Mouse (Mus musculus): ENCODE results near the gene Lmln. TPM values are rescaled to one million over a fixed set of nuclear protein-coding genes. Genes with fewer than 3 reads are reported as not detected.
"Not testable (repeated sequence)": the region's sequence is repeated elsewhere in the genome, so short reads cannot be mapped to it uniquely, and the experiment has no call there.

The Lmln gene
- polyA plus RNA-seq, 1 experiment: 1.7 TPM

DNA sequence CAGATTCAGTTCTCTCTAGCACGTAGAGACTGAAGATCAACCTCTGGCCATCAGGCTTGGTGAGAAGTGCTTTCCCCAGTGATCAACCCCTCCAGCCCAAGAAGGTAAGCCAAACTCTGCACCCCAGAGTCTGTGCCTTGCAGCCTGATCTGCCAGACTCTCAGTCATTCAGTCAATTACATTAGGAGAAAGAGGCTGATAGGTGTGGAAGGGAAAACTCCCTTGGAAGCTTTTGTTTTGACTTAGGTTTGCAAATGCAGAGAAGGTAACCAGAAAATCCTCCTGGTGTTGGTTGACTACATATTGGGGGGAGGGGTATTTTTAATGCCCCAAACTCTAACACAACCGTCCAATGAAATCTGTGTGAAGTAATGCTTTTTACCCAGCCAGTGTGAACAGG lies 81.1 kb downstream of the Lmln start:
- no peak overlapping the region for H3K4me3 ChIP-seq (ENCODE audit: low read depth, low read length)
- no peaks in the 10 kb centered on the region for H3K36me3 ChIP-seq (ENCODE audit: control insufficient read depth, insufficient read depth, low read length)
- TF ChIP-seq CTCF (IDR thresholded peaks at IDR 0.05; ENCODE audit: extremely low read depth, insufficient read length, insufficient replicate concordance, low read depth, low read length): no peak
- TF ChIP-seq POLR2A (IDR thresholded peaks at IDR 0.05; ENCODE audit: low read depth, low read length): no peak
- 55% methylated on average over 2 of the region's 2 CpGs for WGBS
- H3K27ac ChIP-seq (ENCODE audit: insufficient read depth, low read depth, low read length): no peak overlapping the region
- H3K27me3 ChIP-seq (ENCODE audit: control insufficient read depth, insufficient read depth, low read length): no peaks in the 10 kb centered on the region
- no peaks in the 10 kb centered on the region for H3K4me1 ChIP-seq (ENCODE audit: control insufficient read depth, insufficient read depth, insufficient read length, low read length)

GRCm38 (mm10) chr16:33146185-33146584 lies 83.9 kb downstream of the Lmln start:
- H3K4me1 ChIP-seq (ENCODE audit: control insufficient read depth, insufficient read depth, insufficient read length, low read length): no peaks in the 10 kb centered on the region

GRCm38 (mm10) chr16:33148135-33148534 lies 85.8 kb downstream of the Lmln start:
- H3K27ac ChIP-seq (ENCODE audit: insufficient read depth, low read depth, low read length): no peak overlapping the region
- H3K4me3 ChIP-seq (ENCODE audit: low read depth, low read length): no peak overlapping the region
- no peaks in the 10 kb centered on the region for H3K4me1 ChIP-seq (ENCODE audit: control insufficient read depth, insufficient read depth, insufficient read length, low read length)
- TF ChIP-seq CTCF (IDR thresholded peaks at IDR 0.05; ENCODE audit: extremely low read depth, insufficient read length, insufficient replicate concordance, low read depth, low read length) (no peak), POLR2A (IDR thresholded peaks at IDR 0.05; ENCODE audit: low read depth, low read length) (no peak)
- no peaks in the 10 kb centered on the region for H3K27me3 ChIP-seq (ENCODE audit: control insufficient read depth, insufficient read depth, low read length)
- no peaks in the 10 kb centered on the region for H3K36me3 ChIP-seq (ENCODE audit: control insufficient read depth, insufficient read depth, low read length)
- 79% methylated on average over 4 of the region's 4 CpGs for WGBS

More at GRCm38 (mm10) chr16:33146185-33146584, 83.9 kb downstream of the Lmln start:
- WGBS: 97% methylated on average over 3 of the region's 3 CpGs
- no peak overlapping the region for H3K27ac ChIP-seq (ENCODE audit: insufficient read depth, low read depth, low read length)
- TF ChIP-seq CTCF (IDR thresholded peaks at IDR 0.05; ENCODE audit: extremely low read depth, insufficient read length, insufficient replicate concordance, low read depth, low read length) (no peak), POLR2A (IDR thresholded peaks at IDR 0.05; ENCODE audit: low read depth, low read length) (no peak)
- H3K36me3 ChIP-seq (ENCODE audit: control insufficient read depth, insufficient read depth, low read length): no peaks in the 10 kb centered on the region
- no peaks in the 10 kb centered on the region for H3K27me3 ChIP-seq (ENCODE audit: control insufficient read depth, insufficient read depth, low read length)
- H3K4me3 ChIP-seq (ENCODE audit: low read depth, low read length): no peak overlapping the region

DNA sequence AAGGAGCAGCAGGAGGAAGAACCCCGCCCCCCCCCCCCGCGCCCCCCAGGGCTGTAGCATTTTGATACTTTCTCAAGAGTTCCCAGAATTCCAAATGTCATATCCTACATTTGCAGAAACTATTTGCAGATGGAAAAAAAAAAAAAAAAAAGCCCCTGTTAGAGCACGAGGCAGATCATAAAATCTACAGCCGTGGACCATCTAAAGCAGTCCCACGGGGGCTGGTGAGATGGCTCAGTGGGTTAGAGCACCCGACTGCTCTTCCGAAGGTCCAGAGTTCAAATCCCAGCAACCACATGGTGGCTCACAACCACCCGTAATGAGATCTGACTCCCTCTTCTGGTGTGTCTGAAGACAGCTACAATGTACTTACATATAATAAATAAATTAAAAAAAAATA lies 88.6 kb downstream of the Lmln start:
- not testable (repeated sequence) for H3K4me3 ChIP-seq (ENCODE audit: low read depth, low read length); H3K36me3 ChIP-seq (ENCODE audit: control insufficient read depth, insufficient read depth, low read length); H3K27me3 ChIP-seq (ENCODE audit: control insufficient read depth, insufficient read depth, low read length); H3K4me1 ChIP-seq (ENCODE audit: control insufficient read depth, insufficient read depth, insufficient read length, low read length); H3K27ac ChIP-seq (ENCODE audit: insufficient read depth, low read depth, low read length)
- WGBS: 58% methylated on average over 9 of the region's 9 CpGs

DNA sequence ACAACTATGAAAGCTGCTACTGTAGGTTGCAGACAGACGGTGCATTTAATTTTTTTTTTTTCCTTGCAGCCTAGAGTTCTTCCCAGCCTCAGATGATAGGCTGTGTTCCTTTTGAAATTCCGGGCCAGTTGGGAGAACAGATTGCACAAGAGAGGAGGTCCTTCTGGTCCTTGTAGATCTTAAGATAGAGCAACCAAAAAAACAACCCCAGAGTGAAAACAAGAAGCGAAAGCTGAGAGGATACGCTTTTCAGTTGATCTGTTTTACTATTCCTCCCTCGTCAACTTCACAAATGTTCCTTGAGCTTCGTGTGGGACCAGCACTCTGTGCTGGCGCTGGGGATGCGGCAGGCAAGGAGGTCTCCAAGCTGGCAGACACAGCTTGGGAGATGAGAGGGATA lies 89.2 kb downstream of the Lmln start:
- 62% methylated on average over 8 of the region's 8 CpGs for WGBS
- TF ChIP-seq POLR2A (IDR thresholded peaks at IDR 0.05; ENCODE audit: low read depth, low read length) (no peak), CTCF (IDR thresholded peaks at IDR 0.05; ENCODE audit: extremely low read depth, insufficient read length, insufficient replicate concordance, low read depth, low read length) (no peak)

DNA sequence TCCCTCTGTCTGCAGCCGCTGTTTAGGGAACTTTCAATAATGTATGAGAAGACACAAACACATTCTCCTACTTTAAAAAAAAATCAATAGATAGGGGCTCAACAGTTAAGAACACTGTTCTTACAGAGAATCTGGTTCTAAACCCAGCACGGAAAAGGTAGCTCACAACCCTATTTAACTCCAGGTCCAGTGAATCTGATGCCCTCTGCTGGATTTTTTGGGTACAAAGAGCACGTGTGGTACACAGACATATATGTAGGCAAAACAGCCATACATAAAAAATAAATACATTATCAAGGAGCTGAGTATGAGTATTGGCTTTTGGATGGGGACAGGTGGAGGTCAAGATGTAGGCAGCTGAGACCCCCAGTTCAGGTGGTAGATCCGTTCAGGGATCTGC lies 92.7 kb downstream of the Lmln start:
- no peaks in the 10 kb centered on the region for H3K36me3 ChIP-seq (ENCODE audit: control insufficient read depth, insufficient read depth, low read length)
- no peaks in the 10 kb centered on the region for H3K27me3 ChIP-seq (ENCODE audit: control insufficient read depth, insufficient read depth, low read length)
- H3K4me1 ChIP-seq (ENCODE audit: control insufficient read depth, insufficient read depth, insufficient read length, low read length): no peaks in the 10 kb centered on the region
- no peak overlapping the region for H3K4me3 ChIP-seq (ENCODE audit: low read depth, low read length)
- peak; percentile 2; the same call in 1 of the 2 replicates for TF ChIP-seq CTCF (IDR thresholded peaks at IDR 0.05; ENCODE audit: extremely low read depth, insufficient read length, insufficient replicate concordance, low read depth, low read length)
- TF ChIP-seq POLR2A (IDR thresholded peaks at IDR 0.05; ENCODE audit: low read depth, low read length): no peak
- 45% methylated on average over 4 of the region's 4 CpGs for WGBS
- no peak overlapping the region for H3K27ac ChIP-seq (ENCODE audit: insufficient read depth, low read depth, low read length)

More for the DNA sequence above, 89.2 kb downstream of the Lmln start:
- H3K4me3 ChIP-seq (ENCODE audit: low read depth, low read length): no peak overlapping the region
- H3K27ac ChIP-seq (ENCODE audit: insufficient read depth, low read depth, low read length): no peak overlapping the region
- H3K4me1 ChIP-seq (ENCODE audit: control insufficient read depth, insufficient read depth, insufficient read length, low read length): no peaks in the 10 kb centered on the region
- no peaks in the 10 kb centered on the region for H3K36me3 ChIP-seq (ENCODE audit: control insufficient read depth, insufficient read depth, low read length)
- H3K27me3 ChIP-seq (ENCODE audit: control insufficient read depth, insufficient read depth, low read length): no peaks in the 10 kb centered on the region

- 90% methylated on average over 11 of the region's 11 CpGs for WGBS
- H3K27ac ChIP-seq (ENCODE audit: insufficient read depth, low read depth, low read length): no peak overlapping the region
- TF ChIP-seq POLR2A (IDR thresholded peaks at IDR 0.05; ENCODE audit: low read depth, low read length) (no peak), CTCF (IDR thresholded peaks at IDR 0.05; ENCODE audit: extremely low read depth, insufficient read length, insufficient replicate concordance, low read depth, low read length) (no peak)
- no peaks in the 10 kb centered on the region for H3K36me3 ChIP-seq (ENCODE audit: control insufficient read depth, insufficient read depth, low read length)
- H3K4me3 ChIP-seq (ENCODE audit: low read depth, low read length): no peak overlapping the region
- no peaks in the 10 kb centered on the region for H3K27me3 ChIP-seq (ENCODE audit: control insufficient read depth, insufficient read depth, low read length)
- no peaks in the 10 kb centered on the region for H3K4me1 ChIP-seq (ENCODE audit: control insufficient read depth, insufficient read depth, insufficient read length, low read length)
Measured at GRCm38 (mm10) chr16:33158006-33158405, 95.7 kb downstream of the Lmln start.

- Histone ChIP-seq H3K4me1 (ENCODE audit: control insufficient read depth, insufficient read depth, insufficient read length, low read length) (no peaks in the 10 kb centered on the region), H3K4me3 (ENCODE audit: low read depth, low read length) (no peak overlapping the region), H3K27me3 (ENCODE audit: control insufficient read depth, insufficient read depth, low read length) (no peaks in the 10 kb centered on the region), H3K36me3 (ENCODE audit: control insufficient read depth, insufficient read depth, low read length) (no peaks in the 10 kb centered on the region), H3K27ac (ENCODE audit: insufficient read depth, low read depth, low read length) (no peak overlapping the region)
- WGBS: 86% methylated on average over 14 of the region's 14 CpGs
- no peak for TF ChIP-seq POLR2A (IDR thresholded peaks at IDR 0.05; ENCODE audit: low read depth, low read length)
- no peak for TF ChIP-seq CTCF (IDR thresholded peaks at IDR 0.05; ENCODE audit: extremely low read depth, insufficient read length, insufficient replicate concordance, low read depth, low read length)
Measured at GRCm38 (mm10) chr16:33158590-33159071, 96.3 kb downstream of the Lmln start.

Data from small intestine, adult 2 months (tissue).